Mouse (Mus musculus) left cerebral cortex, postnatal 25 days (tissue): ENCODE results near the gene Myo5a. TPM values are rescaled to one million over a fixed set of nuclear protein-coding genes. Genes with fewer than 3 reads are reported as not detected.

Experiments
- DNase-seq, 2 experiments: peaks; one replicate each; pipeline ENCODE4 v3.0.0; 2022; ENCODE audit warnings: low spot score in 2 of 2, mixed read lengths in 1 of 2
- intact Hi-C: fragments of 180-260 bp; cut with DNase I; formaldehyde crosslinking; loops from one replicate; pipeline ENCODE4 v1.15.1; 2025
- total RNA-seq, 2 experiments: library from RNA; stranded (reverse); gene quantifications; 2 replicates each; pipeline ENCODE4 v1.2.3; 2021

Myo5a gene
- total RNA-seq, 2 experiments from 2014 or later: 289 to 293 TPM

- no peak for DNase-seq
- intact Hi-C loops: no loop called here
Measured at GRCm38 (mm10) chr9:75163650-75164049, 92.8 kb downstream of the Myo5a start.

GRCm38 (mm10) chr9:75171721-75172120 is 100.9 kb downstream of the Myo5a start:
- DNase-seq: peak in 1 of 2 experiments; percentile 66
- intact Hi-C loops: no loop called here

GRCm38 (mm10) chr9:75187646-75188260 is 116.9 kb downstream of the Myo5a start:
- intact Hi-C loops: no loop called here

GRCm38 (mm10) chr9:75193858-75194257 is 123.0 kb downstream of the Myo5a start:
- no peak for DNase-seq
- intact Hi-C loops: no loop called here

More at GRCm38 (mm10) chr9:75187646-75188260, 116.9 kb downstream of the Myo5a start:
- peak in 1 of 2 experiments; percentile 52 for DNase-seq

- peak in 1 of 2 experiments; percentile 86 for DNase-seq
- intact Hi-C loops: loop anchor here (1.0 to 2.0 kb wide), 3 partner anchors 48 to 125 kb away; partner anchors contain the start of gene Myo5a
Measured at GRCm38 (mm10) chr9:75196335-75196734, 125.5 kb downstream of the Myo5a start.

GRCm38 (mm10) chr9:75197297-75197696 is 126.5 kb downstream of the Myo5a start:
- peak in 1 of 2 experiments; percentile 59 for DNase-seq
- intact Hi-C loops: loop anchor here (2.0 kb wide), 2 partner anchors 48 to 58 kb away; no protein-coding TSS in a partner anchor

GRCm38 (mm10) chr9:75201506-75201905 is 130.7 kb downstream of the Myo5a start:
- intact Hi-C loops: no loop called here
- DNase-seq: peak in 1 of 2 experiments; percentile 46

- peak in 1 of 2 experiments; percentile 82 for DNase-seq
- intact Hi-C loops: no loop called here
Measured at GRCm38 (mm10) chr9:75202036-75202435, 131.2 kb downstream of the Myo5a start.

- DNase-seq: no peak
- intact Hi-C loops: no loop called here
Measured at GRCm38 (mm10) chr9:75209246-75209645, 138.4 kb downstream of the Myo5a start.

GRCm38 (mm10) chr9:75210269-75210668 is 139.5 kb downstream of the Myo5a start:
- DNase-seq: no peak
- intact Hi-C loops: loop anchor here (5.0 kb wide), 1 partner anchor 37 kb away; no protein-coding TSS in a partner anchor

GRCm38 (mm10) chr9:75214743-75215413 is 144.1 kb downstream of the Myo5a start:
- intact Hi-C loops: loop anchor here (5.0 kb wide), 1 partner anchor 32 kb away; no protein-coding TSS in a partner anchor

GRCm38 (mm10) chr9:75219942-75220341 is 149.1 kb downstream of the Myo5a start:
- peak; percentile 70 for DNase-seq
- intact Hi-C loops: no loop called here

More at GRCm38 (mm10) chr9:75214743-75215413, 144.1 kb downstream of the Myo5a start:
- DNase-seq: peak in 1 of 2 experiments; percentile 47

- no peak for DNase-seq
- intact Hi-C loops: no loop called here
Measured at GRCm38 (mm10) chr9:75221420-75222287, 150.8 kb downstream of the Myo5a start.

- intact Hi-C loops: no loop called here
- DNase-seq: no peak
Measured at GRCm38 (mm10) chr9:75231841-75232746, 161.3 kb downstream of the Myo5a start, which contains the start of gene Myo5c. TSS of gene Myo5c (plus strand) at chr9:75232020.

- intact Hi-C loops: no loop called here
- no peak for DNase-seq
Measured at GRCm38 (mm10) chr9:75232860-75233259, 162.0 kb downstream of the Myo5a start.

- intact Hi-C loops: no loop called here
Measured at GRCm38 (mm10) chr9:75234271-75234741, 163.5 kb downstream of the Myo5a start.

GRCm38 (mm10) chr9:75234983-75235627 is 164.3 kb downstream of the Myo5a start:
- DNase-seq: peak in 1 of 2 experiments; percentile 90
- intact Hi-C loops: no loop called here

More at GRCm38 (mm10) chr9:75234271-75234741, 163.5 kb downstream of the Myo5a start:
- no peak for DNase-seq

- intact Hi-C loops: no loop called here
- no peak for DNase-seq
Measured at GRCm38 (mm10) chr9:75235696-75236095, 164.9 kb downstream of the Myo5a start.
